Mouse (Mus musculus) spleen, adult 2 months (tissue): ENCODE measurements around the gene Fancd2. TPM values are rescaled to one million over a fixed set of nuclear protein-coding genes. Genes with fewer than 3 reads are reported as not detected.

Experiments used
- DNase-seq, 2 experiments: peaks; one replicate each; pipeline versions ENCODE4 v3.0.0 to v3.0.0-alpha.2; 2012 to 2021; ENCODE audit warnings: low spot score in 2 of 2, low read depth in 1 of 2
- H3K27ac ChIP-seq: fragments of 200-500 bp; 2 replicates; pipeline ENCODE4 v1.5.1; 2012; ENCODE audit warnings: low read length, inconsistent platforms; ENCODE audit not compliant: insufficient read depth
- H3K27me3 ChIP-seq: fragments of 200-500 bp; 2 replicates; pipeline ENCODE4 v1.6.1; 2012; ENCODE audit warnings: mild to moderate bottlenecking, moderate library complexity, low read length, inconsistent platforms; ENCODE audit not compliant: control insufficient read depth, insufficient read depth
- H3K36me3 ChIP-seq: fragments of 200-500 bp; 2 replicates; pipeline ENCODE4 v1.6.1; 2012; ENCODE audit warnings: mild to moderate bottlenecking, low read length, inconsistent platforms; ENCODE audit not compliant: control insufficient read depth, insufficient read depth
- H3K4me1 ChIP-seq: fragments of 200-500 bp; 2 replicates; pipeline ENCODE4 v1.6.1; 2011; ENCODE audit warnings: inconsistent platforms; ENCODE audit not compliant: control insufficient read depth, insufficient read depth, insufficient read length
- H3K4me3 ChIP-seq: fragments of 200-500 bp; 2 replicates; pipeline ENCODE4 v1.5.1; 2011; ENCODE audit warnings: mild to moderate bottlenecking, inconsistent platforms; ENCODE audit not compliant: insufficient read depth, insufficient read length; ENCODE audit errors: extremely low read depth
- CTCF ChIP-seq: fragments of 200-500 bp; IDR thresholded peaks from 2 replicates; pipeline ENCODE4 v1.5.1; 2011; ENCODE audit warnings: mild to moderate bottlenecking, inconsistent platforms; ENCODE audit not compliant: insufficient read depth, insufficient read length, insufficient replicate concordance; ENCODE audit errors: extremely low read depth
- POLR2A ChIP-seq: fragments of 200-500 bp; IDR thresholded peaks from 2 replicates; pipeline ENCODE4 v1.6.1; 2011; ENCODE audit warnings: low read depth, low read length, inconsistent platforms
- WGBS: fragments of 180-500 bp; shearing (Covaris S2); methylation state at CpG from one replicate; pipeline ENCODE4 v1.1.7; 2018; 5-methylcytosine and 5-hydroxymethylcytosine counted together
- polyA plus RNA-seq: library from polyadenylated mRNA; depleted of rRNA; stranded (reverse); fragments of >200 nt; gene quantifications from 2 replicates; pipeline ENCODE4 v1.2.3, GENCODE M21; 2012

The Fancd2 gene
- polyA plus RNA-seq, 1 experiment, result 2.8 TPM

- WGBS, result 6% methylated on average over 10 of the region's 10 CpGs
- Histone ChIP-seq H3K27ac (peak overlapping the region; percentile 78), H3K4me1 (peaks cover 4% of the 10 kb centered on the region; the same call in 1 of the 2 replicates), H3K36me3 (no peaks in the 10 kb centered on the region), H3K27me3 (no peaks in the 10 kb centered on the region), H3K4me3 (peak overlapping the region; percentile 96)
- no peak for TF ChIP-seq CTCF
- TF ChIP-seq POLR2A, result no peak
- no peak for DNase-seq
Observed at GRCm38 (mm10) chr6:113605224-113605545, 73.7 kb downstream of the Fancd2 start.

GRCm38 (mm10) chr6:113608871-113609270 lies 77.4 kb downstream of the Fancd2 start:
- no peaks in the 10 kb centered on the region for H3K36me3 ChIP-seq
- DNase-seq, result no peak
- no peak for TF ChIP-seq CTCF
- TF ChIP-seq POLR2A, result no peak
- no peak overlapping the region for H3K27ac ChIP-seq
- H3K4me1 ChIP-seq, result peaks cover 4% of the 10 kb centered on the region; the same call in 1 of the 2 replicates
- WGBS, result 90% methylated on average over 6 of the region's 6 CpGs
- no peak overlapping the region for H3K4me3 ChIP-seq
- no peaks in the 10 kb centered on the region for H3K27me3 ChIP-seq

- WGBS, result 91% methylated on average over 7 of the region's 7 CpGs
- Histone ChIP-seq H3K27me3 (no peaks in the 10 kb centered on the region), H3K4me1 (peaks cover 4% of the 10 kb centered on the region; the same call in 1 of the 2 replicates), H3K27ac (no peak overlapping the region), H3K4me3 (no peak overlapping the region), H3K36me3 (peaks cover 2% of the 10 kb centered on the region; the same call in 1 of the 2 replicates)
- DNase-seq, result no peak
- TF ChIP-seq POLR2A (no peak), CTCF (no peak)
Observed at GRCm38 (mm10) chr6:113609293-113609692, 77.8 kb downstream of the Fancd2 start.

- no peaks in the 10 kb centered on the region for H3K27me3 ChIP-seq
- no peak for DNase-seq
- 85% methylated on average over 8 of the region's 8 CpGs for WGBS
Observed at GRCm38 (mm10) chr6:113612258-113612969, 80.9 kb downstream of the Fancd2 start.

GRCm38 (mm10) chr6:113614152-113614551 lies 82.7 kb downstream of the Fancd2 start:
- TF ChIP-seq CTCF, result no peak
- TF ChIP-seq POLR2A, result no peak
- no peak for DNase-seq
- 98% methylated on average over 7 of the region's 7 CpGs for WGBS
- Histone ChIP-seq H3K27ac (no peak overlapping the region), H3K27me3 (no peaks in the 10 kb centered on the region), H3K4me1 (no peaks in the 10 kb centered on the region), H3K36me3 (peaks cover 24% of the 10 kb centered on the region), H3K4me3 (no peak overlapping the region)

More at GRCm38 (mm10) chr6:113612258-113612969, 80.9 kb downstream of the Fancd2 start:
- no peak overlapping the region for H3K4me3 ChIP-seq
- H3K4me1 ChIP-seq, result no peaks in the 10 kb centered on the region
- H3K27ac ChIP-seq, result no peak overlapping the region
- H3K36me3 ChIP-seq, result peaks cover 21% of the 10 kb centered on the region
- TF ChIP-seq POLR2A, result no peak
- no peak for TF ChIP-seq CTCF

GRCm38 (mm10) chr6:113614997-113615396 lies 83.5 kb downstream of the Fancd2 start:
- no peak overlapping the region for H3K4me3 ChIP-seq
- TF ChIP-seq CTCF (no peak), POLR2A (no peak)
- H3K27me3 ChIP-seq, result no peaks in the 10 kb centered on the region
- DNase-seq, result no peak
- no peak overlapping the region for H3K27ac ChIP-seq
- no peaks in the 10 kb centered on the region for H3K4me1 ChIP-seq
- peaks cover 24% of the 10 kb centered on the region for H3K36me3 ChIP-seq
- 93% methylated on average over 8 of the region's 8 CpGs for WGBS

- Histone ChIP-seq H3K27me3 (no peaks in the 10 kb centered on the region), H3K27ac (no peak overlapping the region), H3K4me1 (no peaks in the 10 kb centered on the region), H3K4me3 (no peak overlapping the region), H3K36me3 (peaks cover 24% of the 10 kb centered on the region)
- no peak for TF ChIP-seq CTCF
- TF ChIP-seq POLR2A, result no peak
- 97% methylated on average over 4 of the region's 4 CpGs for WGBS
- no peak for DNase-seq
Observed at GRCm38 (mm10) chr6:113615489-113615888, 84.0 kb downstream of the Fancd2 start.
